Mouse (Mus musculus): Measurements from ENCODE around the gene Dnajb12.
A peak's percentile ranks its signal among the peaks of the same experiment; 100 is the strongest.
"Not testable (repeated sequence)": the region's sequence is repeated elsewhere in the genome, so short reads cannot be mapped to it uniquely, and the experiment has no call there.

Gene Dnajb12

DNA sequence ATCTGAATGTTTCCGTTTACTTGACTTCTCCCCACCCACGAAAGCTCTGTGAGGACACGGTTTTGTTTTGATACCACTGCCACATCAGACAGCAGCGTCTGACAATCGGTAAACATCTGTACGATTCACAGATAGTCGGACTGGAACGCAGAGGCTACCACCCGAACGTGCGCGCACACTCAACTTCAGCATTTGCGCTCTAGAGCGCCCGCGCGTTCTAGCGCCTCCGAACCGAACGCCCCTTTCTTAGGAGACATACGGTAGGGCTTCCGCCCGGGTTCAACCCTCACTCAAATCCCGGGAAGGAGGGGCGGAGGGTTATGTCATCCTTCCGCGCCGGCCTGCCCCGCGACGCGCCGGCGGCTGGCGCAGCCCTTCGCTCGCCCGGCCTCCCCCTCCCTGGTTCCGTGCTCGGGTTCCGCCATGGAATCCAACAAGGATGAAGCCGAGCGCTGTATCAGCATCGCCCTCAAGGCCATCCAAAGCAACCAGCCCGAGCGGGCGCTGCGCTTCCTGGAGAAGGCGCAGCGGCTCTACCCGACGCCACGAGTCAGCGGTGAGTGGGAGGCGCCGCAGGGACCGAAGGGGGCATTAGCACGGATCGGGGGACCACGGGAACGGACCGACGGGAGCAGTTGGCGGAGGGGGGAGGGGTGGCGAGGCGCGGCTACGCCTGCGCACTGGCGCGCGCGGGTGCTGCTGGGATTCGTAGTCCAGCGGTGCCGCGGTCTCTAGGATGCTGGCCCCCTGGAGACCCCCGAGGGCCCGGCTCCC, at the start of gene Dnajb12:
Dnajb12 (plus strand) TSS at position 302 of the 774 bp plus-strand sequence.
- peak; percentile 94 for DNase-seq

DNA sequence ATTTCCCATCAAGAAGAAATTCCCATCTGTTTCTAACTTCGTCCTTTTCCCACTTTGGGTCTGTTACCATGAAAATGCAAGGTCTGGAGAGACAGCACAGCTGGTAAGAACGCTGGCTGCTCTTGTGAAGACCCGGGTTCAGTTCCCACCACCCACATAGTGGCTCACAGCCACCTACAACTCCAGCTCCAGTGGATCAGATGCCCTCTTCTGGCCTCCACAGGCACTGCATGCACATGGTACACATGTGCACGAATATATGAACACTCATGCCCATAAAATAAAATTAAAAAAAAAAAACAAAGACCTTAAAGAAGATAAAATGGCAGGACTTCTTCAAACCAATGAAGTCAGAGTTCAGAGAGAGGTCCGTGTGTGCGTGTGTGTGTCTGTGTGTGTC, 49.5 kb upstream of the Dnajb12 start:
- no peak for DNase-seq

DNA sequence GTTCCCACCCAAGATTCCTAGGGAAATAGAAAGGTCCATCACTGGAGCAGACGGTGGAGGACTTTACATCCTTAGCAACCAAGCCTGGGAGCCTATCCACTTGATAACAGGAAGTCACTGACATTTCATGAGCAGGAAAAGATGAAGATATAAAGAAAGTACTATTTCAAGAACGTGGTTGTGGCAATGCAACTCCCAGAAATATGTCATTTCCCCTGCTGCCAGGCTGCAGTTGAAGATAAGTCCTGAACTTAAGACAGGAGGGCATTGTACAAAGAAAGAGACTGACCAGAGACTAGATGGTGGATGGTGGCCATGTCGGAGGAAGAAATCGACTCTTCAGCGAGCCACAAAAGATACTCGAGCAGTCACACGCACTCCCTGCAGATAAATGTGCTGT, 47.4 kb upstream of the Dnajb12 start:
- no peak for DNase-seq

DNA sequence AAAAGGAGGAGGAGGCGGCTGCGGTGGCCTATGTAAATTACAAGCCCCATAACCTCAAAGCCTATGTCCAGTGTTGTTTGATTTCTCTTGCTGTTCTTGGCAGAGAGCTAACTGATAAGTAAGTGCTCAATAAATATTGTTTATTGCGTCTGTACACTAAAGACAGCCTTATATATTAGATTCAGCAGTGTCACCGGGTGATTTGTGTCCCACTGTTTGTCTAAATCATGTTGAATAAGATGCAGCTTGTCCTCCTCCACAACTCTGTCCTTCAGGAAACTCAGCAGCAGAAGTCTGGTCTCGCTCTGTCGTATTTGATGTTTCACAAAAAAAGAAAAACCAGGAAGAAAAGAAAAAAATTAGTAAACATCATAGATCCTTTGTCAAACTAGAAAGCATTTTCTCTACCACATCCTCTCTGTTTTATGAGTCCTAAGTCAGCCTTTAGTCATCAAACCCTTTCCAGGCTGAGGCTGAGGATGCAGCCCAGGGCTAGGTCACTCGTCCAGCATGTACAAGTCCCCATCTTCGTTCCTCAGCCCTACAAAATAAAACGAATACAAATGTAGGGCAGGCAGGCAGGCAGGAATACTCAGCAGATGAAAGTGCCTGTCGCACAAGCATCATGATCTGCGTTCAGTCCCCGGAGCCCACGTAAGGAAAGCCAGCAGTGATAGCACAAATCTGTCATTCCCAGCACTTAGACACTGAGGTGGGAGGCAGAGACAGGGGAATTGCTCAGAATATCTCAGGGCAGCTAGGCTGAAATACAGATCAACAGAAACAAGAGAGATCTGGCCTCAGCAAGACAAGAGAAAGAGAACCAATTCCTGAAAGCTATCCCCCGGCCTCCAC, 43.8 kb upstream of the Dnajb12 start:
- no peak for DNase-seq

DNA sequence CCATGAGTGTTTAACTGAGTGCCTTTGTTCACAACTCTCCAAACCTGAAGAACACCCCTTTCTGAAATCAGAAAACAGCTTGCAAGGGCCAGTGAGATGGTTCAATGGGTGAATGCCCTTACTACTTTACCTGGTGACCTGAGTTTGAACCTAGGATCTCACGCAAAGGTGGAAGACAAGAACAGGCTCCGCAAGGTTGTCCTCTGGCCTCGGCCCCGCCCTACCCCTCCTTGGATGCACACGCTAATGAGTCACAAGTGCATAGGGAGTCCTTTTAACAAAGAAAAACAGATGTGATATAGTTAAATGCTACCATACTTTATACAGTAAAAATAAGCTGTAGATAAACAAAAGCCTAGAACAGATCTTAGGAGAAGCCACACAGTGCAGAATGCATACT, 41.9 kb upstream of the Dnajb12 start:
- no peak for DNase-seq

DNA sequence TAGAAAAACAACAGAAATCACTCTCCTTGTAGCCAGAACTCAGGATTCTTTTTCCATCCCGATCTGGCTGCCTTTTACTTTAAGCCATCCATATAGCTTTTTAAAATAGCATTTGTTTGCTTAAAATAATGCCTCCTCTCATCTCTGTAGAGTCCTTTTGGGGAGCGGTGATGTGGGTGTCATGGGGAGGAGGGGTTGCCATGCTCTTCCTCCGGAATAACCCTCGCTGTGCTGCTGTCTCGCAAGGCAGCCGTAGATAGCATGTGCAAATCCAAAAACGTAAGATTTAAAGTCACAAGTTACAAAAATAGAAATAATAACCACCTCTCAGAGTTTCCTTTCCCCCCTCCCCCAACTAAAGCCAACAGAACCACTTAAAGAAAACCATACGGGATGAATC, 37.9 kb upstream of the Dnajb12 start:
- DNase-seq = no peak

DNA sequence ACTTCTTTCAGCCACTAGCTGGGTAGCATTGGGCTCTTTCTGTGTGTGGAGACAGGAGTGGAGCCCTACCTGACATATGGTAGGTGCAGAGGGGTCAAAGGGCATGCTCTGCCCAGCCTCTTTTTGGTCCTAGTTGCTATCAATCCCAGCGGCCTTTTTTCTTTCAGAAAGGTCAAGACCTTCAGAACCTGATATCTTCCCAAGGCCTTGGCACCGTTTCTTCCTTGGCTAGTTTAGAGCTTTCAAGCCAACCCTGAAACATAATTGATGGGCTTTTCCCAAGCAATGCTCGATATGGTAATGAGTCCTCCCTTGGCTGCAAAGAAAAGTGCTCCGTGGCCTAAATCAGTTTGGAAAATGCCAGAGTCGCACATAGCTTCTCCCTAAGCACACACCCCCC, 36.2 kb upstream of the Dnajb12 start:
- DNase-seq = no peak

DNA sequence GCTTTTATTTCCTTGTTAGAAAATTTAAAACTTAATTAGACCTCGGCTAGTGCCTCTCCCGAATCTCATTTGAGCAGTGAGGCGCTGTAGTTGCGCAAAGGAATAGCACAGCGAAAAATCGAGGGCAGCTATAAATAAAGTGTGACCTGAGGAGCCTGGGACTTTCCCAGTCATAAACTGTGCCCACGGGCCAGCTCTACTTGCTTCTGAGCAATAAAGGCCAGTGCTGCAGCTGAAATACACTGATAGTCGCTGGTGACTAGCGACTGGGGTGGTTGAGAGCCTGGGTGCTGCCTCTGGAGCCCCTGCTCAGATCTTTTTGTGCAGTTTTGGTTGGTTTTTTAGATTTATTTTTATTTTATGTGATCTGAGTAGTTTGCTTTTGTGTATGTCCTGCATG, 34.7 kb upstream of the Dnajb12 start:
- DNase-seq = no peak

DNA sequence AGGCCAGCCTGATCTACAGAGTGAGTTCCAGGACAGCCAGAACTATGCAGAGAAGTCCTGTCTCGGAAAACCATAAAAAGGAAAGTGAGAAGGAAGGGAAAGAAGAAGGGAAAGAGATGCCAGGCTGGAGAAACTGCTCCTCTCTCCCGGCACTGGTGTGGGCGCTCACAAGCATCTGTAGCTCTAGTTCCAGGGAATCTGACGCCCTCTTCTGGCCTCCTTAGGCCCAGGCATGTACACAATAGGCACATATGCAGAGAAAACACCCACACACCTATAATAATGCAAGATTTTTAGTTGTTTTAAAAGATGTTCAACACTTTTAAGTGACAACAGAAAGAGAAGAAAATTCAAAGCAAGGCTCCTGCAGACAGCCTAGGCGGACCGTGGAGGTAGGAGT, 32.9 kb upstream of the Dnajb12 start:
- DNase-seq = no peak

DNA sequence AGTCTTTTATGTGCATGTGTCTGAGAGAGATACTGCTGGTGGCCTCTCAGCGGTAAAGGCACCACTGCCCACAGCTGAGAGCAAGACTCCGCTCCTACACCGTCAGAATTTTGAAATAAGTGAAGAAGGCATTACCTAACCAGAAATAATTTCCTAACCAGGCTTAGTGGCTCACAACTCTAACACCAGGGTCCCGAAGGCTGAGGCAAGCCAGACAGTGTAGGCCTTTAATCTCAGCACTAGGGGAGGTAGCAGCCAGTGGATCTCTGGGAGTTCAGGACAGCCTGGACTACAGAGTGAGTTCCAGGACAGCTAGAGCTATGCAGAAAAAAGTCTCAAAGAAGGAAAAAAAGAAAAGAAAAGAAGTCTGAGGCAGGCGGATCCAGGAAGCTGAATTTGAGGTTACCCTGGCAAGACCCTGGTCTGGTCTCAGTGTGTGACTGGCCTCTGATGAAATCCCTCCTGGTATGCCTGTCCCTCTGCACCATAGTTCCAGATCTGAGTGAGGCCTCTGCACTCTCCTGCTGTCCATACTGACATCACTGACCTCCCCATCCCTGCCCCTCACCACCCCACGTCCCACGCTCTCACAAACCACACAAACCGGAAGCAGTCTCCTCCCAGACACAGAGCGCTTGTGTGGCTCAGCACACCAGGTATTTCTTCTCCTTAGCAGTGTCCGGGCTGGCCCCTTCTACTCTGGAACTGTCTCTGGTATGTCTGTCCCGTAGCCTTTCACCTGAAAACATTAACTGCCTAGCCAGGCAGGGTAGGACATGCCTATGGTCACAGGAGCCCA, 31.1 kb upstream of the Dnajb12 start:
- no peak for DNase-seq

DNA sequence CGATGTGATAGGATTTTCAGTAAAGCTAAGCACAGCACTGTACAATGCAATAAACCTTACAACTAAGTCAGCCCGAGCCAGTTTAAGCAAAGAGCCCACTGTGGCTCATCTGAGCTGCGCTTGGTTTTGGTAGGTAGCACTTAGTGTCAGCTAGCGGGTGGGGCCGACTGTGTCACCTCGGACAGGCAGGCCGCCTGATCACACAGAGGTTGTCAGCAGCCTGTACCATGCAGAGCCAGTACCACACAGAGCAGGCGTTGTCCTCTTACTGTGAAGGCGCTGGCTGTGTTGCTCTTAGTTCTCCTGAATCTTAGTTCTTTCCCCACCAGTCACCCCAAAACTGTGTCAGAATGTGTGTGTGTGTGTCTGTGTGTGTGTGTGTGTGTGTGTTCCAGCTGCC, 30.4 kb upstream of the Dnajb12 start:
- no peak for DNase-seq

DNA sequence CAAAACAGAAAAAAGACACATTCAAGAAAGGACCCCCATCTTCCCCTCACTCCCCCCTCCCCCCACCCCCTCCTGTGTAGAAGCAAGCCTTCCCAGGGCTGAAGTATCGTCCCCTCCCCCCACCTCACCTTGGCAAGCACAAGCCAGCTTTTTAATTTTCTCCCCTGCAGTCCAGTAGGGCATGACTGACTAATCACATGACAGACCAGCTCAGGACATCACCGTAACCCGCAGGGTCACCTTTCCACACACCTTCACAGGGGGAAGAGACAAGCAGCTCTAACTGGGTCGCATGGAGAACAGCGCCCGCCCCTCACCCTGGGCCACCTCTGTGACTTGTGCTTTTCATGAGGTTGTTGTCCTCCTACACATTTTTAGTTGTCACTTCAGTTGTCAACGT, 30.0 kb upstream of the Dnajb12 start:
- no peak for DNase-seq

DNA sequence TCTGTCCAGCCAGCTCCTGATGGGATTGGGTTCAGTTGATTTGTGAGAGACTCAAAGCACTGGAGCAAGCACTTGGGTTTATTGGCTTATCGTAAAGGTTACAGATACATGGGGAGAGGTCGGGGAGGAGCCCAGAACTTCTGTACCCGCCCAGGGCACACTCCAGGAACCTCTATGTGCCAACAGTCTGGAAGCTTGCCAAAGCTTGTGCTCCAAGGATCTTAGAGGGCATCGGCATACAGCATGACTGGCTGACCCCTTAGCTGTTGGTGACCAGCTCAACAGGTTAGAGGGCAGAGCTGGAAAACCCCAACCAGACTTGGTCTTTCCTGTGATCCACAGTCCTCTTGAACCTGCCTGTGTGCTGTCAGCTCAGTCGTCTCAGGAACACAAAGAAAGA, 22.2 kb upstream of the Dnajb12 start:
- DNase-seq = no peak

DNA sequence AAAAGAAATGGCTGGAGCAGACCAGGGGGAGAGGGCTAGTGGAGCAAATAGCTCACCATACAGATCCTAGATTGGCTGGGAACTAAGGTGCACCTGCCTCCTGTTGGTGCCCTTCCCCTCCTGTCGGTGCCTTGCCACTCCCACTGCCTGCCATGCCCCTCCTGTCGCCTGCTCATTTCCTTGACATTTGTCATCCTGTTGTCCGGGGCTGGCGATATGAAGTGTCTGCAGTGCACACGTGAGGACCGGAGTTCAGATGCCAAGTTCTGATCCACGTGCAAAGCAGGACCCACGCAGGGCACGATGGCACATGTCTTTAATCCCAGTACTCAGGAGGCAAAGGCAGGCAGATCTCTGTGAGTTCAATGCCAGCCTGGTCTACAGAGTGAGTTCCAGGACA, 18.7 kb upstream of the Dnajb12 start:
- DNase-seq = no peak

DNA sequence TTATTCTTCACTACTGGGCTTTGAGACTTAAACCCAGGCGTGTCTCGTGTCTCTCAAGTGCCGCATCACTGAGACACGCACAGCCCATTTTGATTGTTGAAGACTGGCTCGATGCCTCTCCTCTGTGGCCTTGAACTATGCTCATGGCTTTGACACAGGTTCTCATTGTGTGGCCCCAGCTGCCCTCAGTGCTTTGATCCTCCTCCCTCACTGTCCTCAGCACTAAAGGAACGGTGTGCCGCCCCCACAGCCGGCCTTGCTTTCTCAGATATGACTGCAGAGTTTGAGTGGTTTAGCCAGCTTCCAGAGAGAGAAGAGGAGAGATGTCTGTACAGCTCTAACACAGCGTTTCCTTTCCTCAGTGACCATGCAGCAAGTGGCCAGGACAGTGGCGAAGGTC, 18.2 kb upstream of the Dnajb12 start:
- no peak for DNase-seq

DNA sequence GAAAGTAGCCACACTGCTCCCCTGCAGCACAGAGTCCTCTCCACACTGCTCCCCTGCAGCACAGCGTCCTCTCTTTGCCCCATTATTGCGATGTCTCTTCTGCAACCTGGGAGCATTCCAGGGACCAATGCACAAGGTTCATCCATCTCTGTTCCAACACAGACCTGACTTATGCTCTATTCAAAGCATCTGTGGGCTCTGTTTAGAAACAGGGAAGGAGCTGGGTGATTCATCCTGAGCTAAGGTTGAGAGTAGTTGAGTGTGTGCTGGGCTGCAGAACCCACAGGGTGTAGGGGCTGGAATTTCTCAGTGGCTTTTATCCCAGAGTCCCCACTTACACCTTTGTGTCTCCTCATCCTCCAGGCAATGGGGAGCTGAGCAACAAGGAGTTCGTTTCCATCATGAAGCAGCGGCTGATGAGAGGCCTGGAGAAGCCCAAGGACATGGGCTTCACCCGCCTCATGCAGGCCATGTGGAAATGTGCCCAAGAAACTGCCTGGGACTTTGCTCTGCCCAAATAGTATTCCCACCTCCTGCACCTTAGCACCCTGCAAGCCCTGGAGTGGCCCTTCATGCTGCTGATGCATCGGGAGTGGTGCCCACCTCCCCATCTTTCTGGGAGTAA, 16.4 kb upstream of the Dnajb12 start:
- DNase-seq = no peak

DNA sequence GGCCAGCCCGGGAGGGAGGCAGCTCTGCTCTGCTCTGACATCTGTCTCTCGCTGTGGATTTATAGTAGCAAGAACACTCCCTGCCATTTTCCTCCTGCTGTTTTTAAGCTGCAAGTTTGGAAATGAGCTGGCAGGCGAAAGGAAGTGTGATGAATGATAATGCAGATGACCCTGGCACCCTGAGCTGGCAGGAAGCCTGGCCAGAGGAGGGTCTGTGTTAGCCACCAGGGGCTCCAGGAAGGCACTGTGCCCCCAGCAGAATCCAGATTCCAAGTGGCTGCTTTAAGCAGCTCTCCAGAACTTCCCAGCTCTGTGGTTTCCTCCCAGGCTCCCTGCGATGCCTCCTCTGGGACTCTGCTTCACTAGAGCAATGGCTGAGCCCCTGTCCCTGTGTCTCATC, 15.7 kb upstream of the Dnajb12 start:
- DNase-seq = no peak

DNA sequence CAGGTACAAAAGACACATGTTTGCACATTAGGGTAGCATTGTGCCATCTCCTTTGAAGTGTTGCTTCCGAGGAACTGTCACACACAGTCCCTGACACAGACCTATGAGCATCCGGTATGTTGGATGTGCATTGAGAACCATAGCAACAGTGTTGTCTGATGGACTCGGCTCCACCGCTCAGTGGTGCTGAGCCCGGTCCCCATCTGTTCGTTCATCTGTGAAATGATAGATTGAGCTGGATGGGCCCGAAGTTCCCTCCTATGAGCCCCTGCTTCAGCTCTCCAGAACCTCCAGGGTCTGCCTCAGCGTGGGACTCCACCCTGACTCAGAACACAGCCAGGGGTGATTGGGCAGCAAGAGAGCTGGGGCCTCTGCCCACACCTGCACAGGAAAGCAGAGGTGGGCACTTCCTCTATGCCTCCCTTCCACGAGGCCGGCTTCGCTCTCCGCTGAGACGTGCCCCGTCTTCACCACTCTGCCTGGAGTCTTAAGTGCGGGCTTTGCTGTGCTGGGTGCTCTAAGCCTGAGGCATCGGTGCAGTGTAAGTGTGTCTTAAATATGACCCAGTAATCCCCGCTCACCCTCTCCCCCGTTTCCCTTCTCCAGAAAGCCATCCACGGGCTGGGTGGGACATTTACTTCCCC, 15.0 kb upstream of the Dnajb12 start:
- no peak for DNase-seq

DNA sequence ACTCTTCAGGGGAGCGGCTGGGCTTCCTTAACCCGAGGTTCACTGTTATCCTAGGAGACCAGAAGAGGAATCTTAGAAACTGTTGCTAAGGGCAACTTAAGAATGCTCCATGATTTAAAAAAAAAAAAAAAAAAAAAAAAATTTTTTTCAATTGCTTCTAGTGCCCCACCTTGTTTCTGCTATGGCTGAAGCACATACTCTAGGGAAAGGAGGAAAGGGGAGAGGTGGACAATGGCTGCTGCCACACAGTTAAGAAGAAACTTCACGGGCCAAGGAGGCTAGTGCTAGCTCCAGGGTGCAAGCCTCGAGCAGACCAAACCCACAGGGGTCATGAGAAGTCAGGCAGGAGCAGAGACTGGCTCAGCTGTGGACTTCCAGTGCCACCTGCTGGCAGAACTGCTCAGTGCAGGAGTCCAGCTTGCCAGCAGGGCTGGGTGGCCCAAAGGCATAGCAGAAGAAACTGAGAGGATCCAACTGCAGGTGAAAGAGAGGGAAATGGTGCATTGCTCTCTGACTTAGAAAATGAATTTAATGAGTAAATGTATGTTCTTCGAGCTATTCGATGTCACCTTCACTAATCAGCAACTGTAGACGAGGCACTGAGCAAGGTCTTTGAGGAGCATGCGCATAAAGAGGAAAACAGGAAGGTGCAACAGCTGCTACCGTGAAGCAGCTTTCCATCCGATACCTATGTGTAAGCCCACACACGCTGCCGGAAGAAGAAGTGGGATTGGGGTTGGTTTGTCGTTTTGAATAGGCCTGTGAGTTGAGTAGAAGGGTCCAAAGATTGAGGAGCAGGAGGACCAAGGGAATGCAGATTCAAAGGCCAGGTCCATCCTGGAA, 14.3 kb upstream of the Dnajb12 start:
- DNase-seq = peak; percentile 76

DNA sequence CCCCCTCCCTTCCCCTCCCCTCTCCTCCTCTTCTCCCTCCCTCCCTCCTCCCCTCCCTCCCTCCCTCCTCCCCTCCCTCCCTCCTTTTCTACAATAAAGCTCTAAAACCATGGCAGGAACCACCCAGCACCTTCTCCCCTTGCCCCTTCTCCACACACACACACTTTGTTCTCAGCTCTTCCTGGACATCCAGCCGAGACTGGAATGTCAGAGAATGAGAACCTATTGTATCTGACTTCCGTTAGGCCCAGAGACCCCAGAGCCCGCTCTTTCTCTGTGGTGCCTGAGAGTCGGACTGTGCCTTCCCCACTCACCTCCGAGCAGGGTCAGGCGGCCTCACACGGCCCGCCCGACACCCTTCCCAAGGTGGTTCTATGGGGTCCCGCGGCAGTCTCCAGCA, 11.1 kb upstream of the Dnajb12 start:
- no peak for DNase-seq

DNA sequence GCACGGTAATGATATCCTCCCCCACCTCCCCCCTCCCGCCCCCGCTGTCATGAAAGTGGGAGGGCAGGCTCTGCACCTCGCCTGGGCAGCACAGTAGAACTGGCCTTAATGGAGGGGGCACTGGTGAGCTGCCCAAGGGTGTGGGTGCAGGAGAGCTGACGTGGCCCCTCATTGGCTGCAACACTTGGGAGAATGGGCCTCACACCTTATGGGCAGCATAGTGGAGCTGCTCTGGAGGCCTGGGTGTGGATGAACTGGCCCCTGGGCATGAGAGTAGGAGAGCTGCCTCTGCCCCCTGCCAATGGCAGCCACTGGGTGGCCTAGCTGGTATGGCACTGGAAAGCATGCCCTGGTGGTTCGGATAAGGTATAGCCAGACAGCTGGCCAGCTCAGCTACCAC, 9.3 kb upstream of the Dnajb12 start:
- no peak for DNase-seq

DNA sequence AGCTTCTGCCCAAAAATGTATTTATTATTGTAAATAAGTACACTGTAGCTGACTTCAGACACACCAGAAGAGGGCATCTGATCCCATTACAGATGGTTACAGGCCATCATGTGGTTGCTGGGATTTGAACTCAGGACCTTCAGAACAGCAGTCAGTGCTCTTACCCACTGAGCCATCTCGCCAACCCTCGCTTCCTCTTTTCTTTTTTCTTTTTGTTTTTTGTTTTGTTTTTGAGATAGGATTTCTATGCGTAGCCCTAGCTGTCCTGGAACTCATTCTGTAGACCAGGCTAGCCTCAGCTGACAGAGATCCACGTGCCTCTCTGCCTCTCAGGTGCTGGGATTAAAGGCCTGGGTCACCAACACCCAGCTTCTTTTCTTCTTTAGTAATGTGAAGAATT, 6.7 kb upstream of the Dnajb12 start:
- DNase-seq = not testable (repeated sequence)

Measured in cerebellum, adult 11 months (tissue).